In genomic region chr7:114007565-114007964, GRCm38 (mm10) we compare ENCODE assay signal across 8 mouse cellular contexts.
A peak's percentile ranks its signal among the peaks of the same experiment; 100 is the strongest.
DNase-seq lines count a peak whose midpoint lies in the region; ATAC-seq and TF ChIP-seq lines count a peak whose summit lies in the region.

No protein-coding gene starts in this region.

- in situ Hi-C loops in Patski (cut with MboI; ENCODE audit: low pct_unique_long_range_greater_than_20kb), result no loop called here

- WGBS in hindbrain, embryonic 11.5 days, result 75% methylated on average over 5 of the region's 5 CpGs
- WGBS in hindbrain, embryonic 16.5 days, result 73% methylated on average over 5 of the region's 5 CpGs
- 48% methylated on average over 5 of the region's 5 CpGs for WGBS in small intestine, adult 2 months

- ATAC-seq in hindbrain, embryonic 11.5 days (ENCODE audit: low FRiP score), result no peak
- no peak for ATAC-seq in hindbrain, embryonic 16.5 days
- no peak for ATAC-seq in Patski
- peak; percentile 58; the same call in 1 of the 2 replicates for ATAC-seq in granulocyte monocyte progenitor cell, adult 5-6 weeks (replicated peaks; ENCODE audit: poor library complexity, severe bottlenecking)

- H3K4me2 ChIP-seq in hindbrain, embryonic 11.5 days (replicated peaks; ENCODE audit: low read depth, low read length), result no peak overlapping the region
- H3K4me2 ChIP-seq in hindbrain, embryonic 16.5 days (ENCODE audit: low read length), result no peak overlapping the region

- H3K27ac ChIP-seq in hindbrain, embryonic 11.5 days (ENCODE audit: low read depth, low read length), result no peak overlapping the region
- H3K27ac ChIP-seq in hindbrain, embryonic 16.5 days (ENCODE audit: low read depth, low read length), result no peak overlapping the region
- no peak overlapping the region for H3K27ac ChIP-seq in small intestine, adult 2 months (ENCODE audit: insufficient read depth, low read depth, low read length)

- H3K4me3 ChIP-seq in hindbrain, embryonic 11.5 days (ENCODE audit: low read depth, low read length), result no peak overlapping the region
- no peak overlapping the region for H3K4me3 ChIP-seq in hindbrain, embryonic 16.5 days (ENCODE audit: low read length)
- H3K4me3 ChIP-seq in small intestine, adult 2 months (ENCODE audit: low read depth, low read length), result no peak overlapping the region

- CTCF ChIA-PET in Patski (lab: Charles Lee), result interaction anchor here (0.6 to 1.5 kb wide), 4 partner anchors 9 to 249 kb away, joined by 3 to 7 read pairs (median 4); no protein-coding TSS in a partner anchor

- no peaks in the 10 kb centered on the region for H3K9me3 ChIP-seq in hindbrain, embryonic 11.5 days (ENCODE audit: control insufficient read depth, low read length)
- H3K9me3 ChIP-seq in hindbrain, embryonic 16.5 days (ENCODE audit: control insufficient read depth, low read length), result no peaks in the 10 kb centered on the region

- H3K27me3 ChIP-seq in hindbrain, embryonic 11.5 days (ENCODE audit: control insufficient read depth, insufficient read depth, low read length), result no peaks in the 10 kb centered on the region
- no peaks in the 10 kb centered on the region; the same call in 1 of the 2 replicates for H3K27me3 ChIP-seq in hindbrain, embryonic 16.5 days (replicated peaks; ENCODE audit: control insufficient read depth, insufficient read depth, low read length)
- H3K27me3 ChIP-seq in Patski, result no peaks in the 10 kb centered on the region
- H3K27me3 ChIP-seq in small intestine, adult 2 months (ENCODE audit: control insufficient read depth, insufficient read depth, low read length), result no peaks in the 10 kb centered on the region

- no peaks in the 10 kb centered on the region for H3K4me1 ChIP-seq in hindbrain, embryonic 11.5 days (replicated peaks; ENCODE audit: control insufficient read depth, insufficient read depth, low read length)
- peaks cover 4% of the 10 kb centered on the region; the same call in 1 of the 2 replicates for H3K4me1 ChIP-seq in hindbrain, embryonic 16.5 days (ENCODE audit: control insufficient read depth, insufficient read depth, low read depth, low read length)
- no peaks in the 10 kb centered on the region for H3K4me1 ChIP-seq in small intestine, adult 2 months (ENCODE audit: control insufficient read depth, insufficient read depth, insufficient read length, low read length)

- POLR2A ChIA-PET in Patski (lab: Charles Lee), result no interaction called here

- no peak for TF ChIP-seq POLR2A in small intestine, adult 2 months (IDR thresholded peaks at IDR 0.05; ENCODE audit: low read depth, low read length)

- peak; percentile 50 for TF ChIP-seq CTCF in Patski (IDR thresholded peaks at IDR 0.05)
- TF ChIP-seq CTCF in small intestine, adult 2 months (IDR thresholded peaks at IDR 0.05; ENCODE audit: extremely low read depth, insufficient read length, insufficient replicate concordance, low read depth, low read length), result peak; percentile 47; the same call in 1 of the 2 replicates

- H3K36me3 ChIP-seq in hindbrain, embryonic 11.5 days (ENCODE audit: control insufficient read depth, insufficient read depth, low read length), result no peaks in the 10 kb centered on the region
- H3K36me3 ChIP-seq in hindbrain, embryonic 16.5 days (ENCODE audit: control insufficient read depth, insufficient read depth, low read length), result no peaks in the 10 kb centered on the region
- no peaks in the 10 kb centered on the region for H3K36me3 ChIP-seq in small intestine, adult 2 months (ENCODE audit: control insufficient read depth, insufficient read depth, low read length)

- DNase-seq in hindbrain, embryonic 11.5 days (ENCODE audit: low spot score), result peak; percentile 45
- DNase-seq in 3T3-L1 (ENCODE audit: low read depth, low spot score) (peak; percentile 39), Patski (ENCODE audit: low read depth, low spot score) (no peak)
- no peak for DNase-seq in cerebellum, postnatal 36 days
- no peak for DNase-seq in gastrocnemius, postnatal 4 days (ENCODE audit: low spot score in 2 of 2)

- no peak overlapping the region for H3K9ac ChIP-seq in hindbrain, embryonic 11.5 days (ENCODE audit: low read depth, low read length)
- no peak overlapping the region for H3K9ac ChIP-seq in hindbrain, embryonic 16.5 days (ENCODE audit: low read depth, low read length)

Comparison
In these comparisons a context has a peak if more than half of its experiments do, and no peak if none do; other contexts are left out.
1. DNase-seq: peak in hindbrain, embryonic 11.5 days (single experiment) and 3T3-L1 (single experiment); none in Patski (single experiment), cerebellum, postnatal 36 days (0 of 2) and gastrocnemius, postnatal 4 days (0 of 2).